Mouse (Mus musculus) effector memory CD4-positive, alpha-beta T cell, adult 5 months (primary cell): ENCODE data around the gene Slc17a8. TPM values are rescaled to one million over a fixed set of nuclear protein-coding genes. Genes with fewer than 3 reads are reported as not detected.

Experiments
- polyA plus RNA-seq: library from polyadenylated mRNA; unstranded; fragments of 100-300 nt; shearing (Covaris generic); gene quantifications from one replicate; pipeline ENCODE4 v1.2.1, GENCODE M21; 2017

The Slc17a8 gene
- not detected for polyA plus RNA-seq

GRCm38 (mm10) chr10:89621129-89621528 is at the start of gene Slc17a8:
Gene Slc17a8 (minus strand): TSS chr10:89621253.

GRCm38 (mm10) chr10:89532929-89533727 is 87.9 kb downstream of the Slc17a8 start, which contains the start of gene Nr1h4:
Gene Nr1h4 (minus strand): TSS chr10:89533585.

Other genes with a start within 250 kb of the Slc17a8 start
- gene Gas2l3, start 177.3 kb downstream of the Slc17a8 start, polyA plus RNA-seq = 0.32 TPM
- gene Nr1h4, start 87.7 kb downstream of the Slc17a8 start, polyA plus RNA-seq = not detected
- 30.6 TPM for gene Scyl2, start 65.0 kb upstream of the Slc17a8 start, polyA plus RNA-seq
- gene Actr6, start 111.0 kb upstream of the Slc17a8 start, polyA plus RNA-seq = 18.6 TPM
- 63.1 TPM for gene Uhrf1bp1l, start 123.7 kb upstream of the Slc17a8 start, polyA plus RNA-seq